Mouse (Mus musculus) CD4-positive naive resting alpha-beta T cell, adult 57 days (primary cell): Measurements from ENCODE around the gene Vmn1r200. TPM values are rescaled to one million over a fixed set of nuclear protein-coding genes. Genes with fewer than 3 reads are reported as not detected.

ENCODE experiments used
- total RNA-seq: library from RNA; stranded (reverse); gene quantifications from one replicate; pipeline ENCODE4 v1.2.4, GENCODE M21; 2023

The Vmn1r200 gene
- total RNA-seq: not detected

GRCm38 (mm10) chr13:22390073-22390472 is at the start of gene Vmn1r200:
Gene Vmn1r200 (plus strand): TSS chr13:22390373.

GRCm38 (mm10) chr13:22350064-22350463 is 40.1 kb upstream of the Vmn1r200 start, which contains the start of gene Vmn1r198:
Gene Vmn1r198 (plus strand): TSS chr13:22350364.

GRCm38 (mm10) chr13:22379518-22379917 is 10.7 kb upstream of the Vmn1r200 start, which contains the start of gene Vmn1r199:
Gene Vmn1r199 (plus strand): TSS chr13:22379818.

Other genes with a start within 250 kb of the Vmn1r200 start
- not detected for gene Vmn1r191, start 206.4 kb upstream of the Vmn1r200 start, total RNA-seq
- gene Vmn1r192, start 199.2 kb upstream of the Vmn1r200 start, total RNA-seq: not detected
- gene Vmn1r193, start 167.2 kb upstream of the Vmn1r200 start, total RNA-seq: not detected
- not detected for gene Vmn1r194, start 146.2 kb upstream of the Vmn1r200 start, total RNA-seq
- gene Vmn1r195, start 119.9 kb upstream of the Vmn1r200 start, total RNA-seq: not detected
- gene Vmn1r196, start 100.5 kb upstream of the Vmn1r200 start, total RNA-seq: not detected
- gene Vmn1r197, start 65.8 kb upstream of the Vmn1r200 start, total RNA-seq: not detected
- not detected for gene Vmn1r198, start 40.0 kb upstream of the Vmn1r200 start, total RNA-seq
- gene Vmn1r199, start 10.6 kb upstream of the Vmn1r200 start, total RNA-seq: not detected
- not detected for gene Vmn1r201, start 81.5 kb downstream of the Vmn1r200 start, total RNA-seq
- gene Vmn1r202, start 115.0 kb downstream of the Vmn1r200 start, total RNA-seq: not detected
- gene Vmn1r203, start 127.7 kb downstream of the Vmn1r200 start, total RNA-seq: not detected
- not detected for gene Vmn1r204, start 162.8 kb downstream of the Vmn1r200 start, total RNA-seq
- not detected for gene Vmn1r205, start 202.6 kb downstream of the Vmn1r200 start, total RNA-seq
- not detected for gene Vmn1r206, start 233.9 kb downstream of the Vmn1r200 start, total RNA-seq